Mouse (Mus musculus) common myeloid progenitor, adult 5-6 weeks (primary cell): ENCODE results near the gene Grxcr1. TPM values are rescaled to one million over a fixed set of nuclear protein-coding genes. Genes with fewer than 3 reads are reported as not detected.

Experiments
- ATAC-seq: replicated peaks from 2 replicates; pipeline ENCODE4 v1.8.0; 2016; ENCODE audit warnings: low read depth, mild to moderate bottlenecking, moderate TSS enrichment, inconsistent platforms; ENCODE audit not compliant: poor library complexity, severe bottlenecking
- total RNA-seq: library from RNA; stranded (forward); fragments of 200-1000, 187-1606 nt; gene quantifications from 2 replicates; pipeline ENCODE4 v1.2.3, GENCODE M21; 2017

Grxcr1 gene
- not detected in 2 replicates for total RNA-seq

DNA sequence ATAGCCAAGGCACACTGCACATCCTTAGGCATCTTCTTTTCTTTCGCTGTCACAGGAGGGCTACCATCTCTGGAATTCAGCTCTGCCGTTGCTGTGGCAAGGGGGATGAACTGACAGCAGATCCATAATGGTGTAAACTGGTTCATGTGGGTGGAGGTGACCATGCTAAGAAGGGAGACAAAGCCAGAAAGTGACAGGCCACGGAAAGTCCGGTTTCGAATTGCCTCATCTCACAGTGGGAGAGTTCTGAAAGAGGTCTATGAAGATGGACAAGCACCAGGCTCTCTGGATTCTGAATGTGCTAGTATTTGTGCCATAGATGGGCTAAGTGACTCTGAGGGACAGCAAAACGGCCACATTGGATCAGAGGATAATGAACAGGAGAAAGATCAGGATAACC is at the start of gene Grxcr1:
Gene Grxcr1, plus strand, starts transcription at position 92 of the 400 bp plus-strand sequence.
- ATAC-seq: no peak

DNA sequence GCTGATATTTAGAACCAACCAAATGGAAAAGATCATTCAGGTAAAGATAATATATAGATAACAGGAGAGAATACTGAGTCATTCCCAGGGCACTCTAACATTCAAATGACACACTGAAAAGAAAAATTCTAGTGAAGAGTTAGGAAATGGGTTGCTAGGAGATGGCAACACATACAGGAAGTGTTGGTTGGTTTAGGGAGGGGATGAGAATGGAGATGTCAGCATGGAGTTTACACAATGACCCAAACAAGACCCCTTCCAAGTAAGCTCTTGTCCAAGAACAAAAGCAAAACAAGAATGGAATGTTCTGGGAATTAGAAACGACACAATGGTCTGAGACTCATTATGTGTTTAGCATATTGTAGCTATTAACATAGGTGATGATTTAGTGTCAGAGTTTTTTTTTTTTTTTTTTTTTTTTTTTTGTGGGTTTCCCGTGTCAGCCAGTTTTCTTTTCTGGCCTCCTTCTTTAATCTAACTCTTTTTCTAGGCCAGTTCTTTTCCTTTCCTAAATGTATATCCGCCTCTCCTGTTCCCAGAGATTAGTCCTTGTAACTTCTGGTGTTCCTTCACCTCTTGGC is 49.6 kb upstream of the Grxcr1 start:
- peak; percentile 63; the same call in 1 of the 2 replicates for ATAC-seq

DNA sequence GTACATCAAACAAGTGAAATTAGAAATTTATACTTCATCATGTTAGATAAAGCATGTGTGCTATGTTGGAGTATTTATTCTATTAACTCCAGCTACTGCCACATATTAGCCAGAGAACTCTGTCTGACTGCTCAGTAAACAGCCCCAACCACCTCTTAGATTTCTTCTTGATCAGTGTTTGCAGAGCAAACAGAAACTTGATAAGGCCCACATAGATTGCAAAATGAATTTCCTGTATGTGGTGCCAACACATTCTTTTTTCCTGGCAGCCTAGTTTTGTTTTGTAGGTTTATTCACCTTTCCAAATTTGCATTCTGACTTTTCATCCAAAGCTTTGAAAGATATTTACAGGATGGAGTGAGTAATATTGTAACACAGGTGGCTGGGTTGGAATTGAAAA is 41.2 kb upstream of the Grxcr1 start:
- no peak for ATAC-seq

DNA sequence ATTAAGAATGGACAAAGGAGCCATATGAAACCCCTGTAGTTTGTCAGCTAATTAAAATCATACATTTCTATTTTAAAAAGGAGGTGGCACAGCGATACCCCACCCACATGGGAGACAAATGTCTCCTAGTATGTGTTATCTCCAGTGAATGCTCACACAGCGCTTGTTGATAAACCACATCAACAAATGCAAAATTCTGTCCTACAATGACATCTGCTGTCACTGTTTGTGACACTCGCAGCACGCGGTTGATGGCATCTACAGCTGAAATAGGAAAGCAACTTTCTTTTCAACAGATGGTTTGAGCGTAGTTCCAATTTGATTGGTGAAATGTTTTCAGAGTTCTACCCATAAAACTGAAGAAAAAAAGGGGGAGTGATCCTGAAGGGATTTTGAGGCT is 29.0 kb upstream of the Grxcr1 start:
- 0 out of 2 replicates have a peak, but pooled peaks have one; percentile 50 for ATAC-seq

DNA sequence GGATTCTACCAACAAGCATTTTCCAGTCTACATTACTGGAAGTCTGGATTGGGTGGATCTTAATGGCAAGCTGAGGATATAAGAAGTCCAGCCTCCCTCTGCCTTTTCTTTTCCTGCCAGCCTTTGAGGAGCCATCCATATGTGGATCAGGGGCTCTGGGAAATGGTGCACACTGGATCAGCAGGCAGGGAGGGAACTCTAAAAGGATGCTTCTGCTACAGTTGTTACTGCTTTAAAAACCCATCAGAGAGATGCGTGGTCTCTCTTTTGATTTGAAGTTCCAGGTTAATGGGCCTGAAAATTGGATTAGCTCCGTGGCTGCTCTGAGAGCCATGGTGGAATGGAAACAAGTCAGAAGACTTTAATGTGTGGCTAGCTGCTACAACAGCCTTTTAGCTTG is 27.7 kb upstream of the Grxcr1 start:
- no peak for ATAC-seq

DNA sequence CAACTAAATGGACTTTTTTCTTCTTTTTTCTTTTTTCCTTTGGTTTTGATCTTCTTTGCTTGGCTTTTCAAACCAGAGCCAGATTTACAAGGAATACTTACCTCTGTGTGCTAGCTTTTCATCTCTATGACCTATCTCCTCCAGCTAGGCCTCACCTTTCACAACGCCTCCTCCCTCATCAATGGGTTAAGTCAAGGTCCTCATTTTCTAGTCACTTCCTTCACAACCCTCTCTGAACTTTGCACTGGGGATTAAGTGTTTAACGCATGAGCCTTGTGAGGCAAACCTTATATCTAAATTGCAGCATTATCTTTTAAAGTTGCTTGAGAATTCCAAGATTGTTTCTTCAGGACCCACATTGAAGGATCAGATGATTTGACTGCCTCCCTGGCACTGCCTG is 27.2 kb upstream of the Grxcr1 start:
- no peak for ATAC-seq

DNA sequence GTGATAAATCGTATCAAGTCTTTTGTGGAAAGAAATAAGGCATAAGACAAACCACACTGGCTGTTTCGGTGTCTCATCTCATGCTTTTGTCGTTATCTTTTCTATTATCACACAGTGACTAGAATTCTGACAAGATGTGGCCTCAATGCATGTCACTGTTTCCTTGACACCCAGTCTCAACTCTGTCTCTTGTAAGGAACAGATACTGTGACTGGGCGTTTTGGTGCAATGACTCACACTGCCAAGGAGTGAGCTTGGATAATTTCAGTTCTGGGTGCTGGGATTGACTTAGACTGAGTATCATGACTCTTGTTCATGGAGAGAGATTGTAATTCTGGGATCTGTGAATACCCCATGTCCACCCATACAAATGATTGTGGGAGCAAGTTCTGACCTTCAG is 24.6 kb upstream of the Grxcr1 start:
- ATAC-seq: peak; percentile 51; the same call in 1 of the 2 replicates

DNA sequence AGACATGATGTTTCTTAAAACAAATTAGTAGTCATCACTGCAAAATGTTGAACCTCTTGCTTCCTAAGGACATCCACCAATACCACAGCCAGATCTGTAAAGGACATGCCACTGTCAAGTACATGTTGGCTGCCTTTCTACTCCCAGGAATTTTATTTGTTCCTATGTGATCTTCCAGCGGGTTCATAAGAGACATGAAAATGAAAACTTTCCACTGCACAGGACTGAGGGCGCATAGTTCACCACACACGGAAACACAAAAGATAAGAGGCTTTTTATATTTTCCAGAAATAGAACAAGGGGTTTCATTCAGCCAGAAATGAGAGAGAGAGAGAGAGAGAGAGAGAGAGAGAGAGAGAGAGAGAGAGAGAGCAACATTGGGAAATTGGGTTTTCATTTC is 20.1 kb upstream of the Grxcr1 start:
- peak; percentile 40; the same call in 1 of the 2 replicates for ATAC-seq

DNA sequence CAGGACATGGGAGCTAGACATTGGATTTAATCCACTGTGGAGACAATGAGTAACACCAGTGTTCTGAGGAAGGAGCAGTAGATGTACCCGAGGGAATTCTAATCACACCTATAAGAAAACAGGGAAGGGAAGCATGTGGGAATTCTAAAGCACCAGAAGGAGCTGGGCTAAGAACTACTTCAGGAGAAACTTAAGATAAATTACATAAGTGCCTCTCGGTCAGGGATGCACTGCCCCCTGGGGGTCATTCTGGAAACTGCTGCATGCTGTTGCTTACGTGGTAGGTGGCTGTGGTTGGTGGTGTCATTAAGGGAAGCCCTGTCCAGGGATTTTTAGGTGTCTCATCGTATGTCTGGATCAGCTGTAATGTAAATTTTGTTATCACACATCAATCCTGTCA is 19.0 kb upstream of the Grxcr1 start:
- peak; percentile 97 for ATAC-seq

DNA sequence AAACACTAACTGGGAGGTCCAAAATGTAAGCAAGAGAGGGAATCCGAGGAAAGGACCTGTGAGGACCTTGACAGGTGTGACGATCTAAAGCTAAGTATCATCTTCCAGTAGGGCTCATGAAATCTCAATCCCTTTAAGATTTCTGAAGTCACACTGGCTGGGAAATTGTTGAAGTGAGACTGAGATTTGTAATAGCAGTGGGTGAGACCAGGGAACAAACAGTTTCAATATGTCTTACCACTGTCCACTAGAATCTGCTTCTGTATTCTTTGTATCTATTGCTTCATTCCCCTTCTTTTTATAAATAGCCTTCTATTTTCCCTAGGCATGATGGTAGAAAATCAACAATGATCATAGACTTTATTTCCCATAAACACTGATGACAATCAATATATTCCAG is 10.8 kb upstream of the Grxcr1 start:
- no peak for ATAC-seq

DNA sequence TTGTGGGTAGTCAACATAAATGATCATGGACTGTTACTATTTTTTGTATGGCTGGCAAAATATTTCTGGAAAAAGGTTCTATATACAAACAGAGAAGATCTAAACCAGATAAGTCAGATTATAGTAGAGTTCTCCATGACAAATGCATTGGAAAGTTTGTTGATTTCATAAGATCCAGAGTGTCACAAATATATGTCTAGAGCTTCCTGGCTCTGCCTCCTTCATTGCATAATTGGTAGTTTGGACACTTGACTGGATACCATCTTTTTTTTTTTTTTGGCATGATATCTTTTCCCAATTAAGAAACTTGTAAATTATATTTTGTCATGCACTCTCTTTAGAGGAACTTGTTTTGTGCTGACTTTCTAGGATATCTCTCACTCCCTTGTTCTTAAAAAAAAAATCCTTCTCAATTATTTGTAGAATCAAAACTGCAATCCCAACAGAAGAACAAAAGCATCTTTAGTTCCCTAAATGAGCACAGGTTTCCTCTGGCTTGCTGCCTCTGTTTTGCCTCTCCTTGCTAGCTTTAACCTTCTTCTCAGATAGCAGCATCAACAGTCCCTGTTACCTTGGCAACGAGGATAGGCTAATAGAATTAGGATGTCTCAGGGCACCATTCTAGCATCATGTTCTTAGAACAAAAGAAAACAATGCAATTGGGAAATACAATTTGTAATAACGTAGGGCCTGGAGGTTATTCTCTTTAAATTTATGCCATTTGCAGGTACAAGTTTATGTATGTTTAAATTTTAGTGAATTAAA is 4.8 kb upstream of the Grxcr1 start:
- ATAC-seq: no peak

DNA sequence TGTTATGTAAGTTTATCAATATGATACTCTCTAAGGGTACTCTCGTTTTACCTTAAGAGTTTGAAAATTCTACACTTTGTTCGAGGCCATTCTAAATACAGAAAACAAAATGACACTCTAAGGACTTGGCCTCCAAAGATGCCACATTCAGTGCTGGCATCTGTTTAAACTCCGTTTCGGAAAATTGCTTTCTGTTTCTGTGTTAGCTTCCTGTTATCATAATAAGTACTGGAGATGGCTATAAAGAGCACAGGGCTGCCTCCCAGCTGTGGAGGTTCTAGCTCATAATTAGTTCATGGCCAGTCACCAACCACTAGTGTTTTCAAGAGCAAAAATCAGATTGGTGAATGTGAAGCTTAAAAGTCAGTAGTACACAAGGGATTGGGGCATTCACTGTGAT is 4.2 kb upstream of the Grxcr1 start:
- 0 out of 2 replicates have a peak, but pooled peaks have one; percentile 32 for ATAC-seq

DNA sequence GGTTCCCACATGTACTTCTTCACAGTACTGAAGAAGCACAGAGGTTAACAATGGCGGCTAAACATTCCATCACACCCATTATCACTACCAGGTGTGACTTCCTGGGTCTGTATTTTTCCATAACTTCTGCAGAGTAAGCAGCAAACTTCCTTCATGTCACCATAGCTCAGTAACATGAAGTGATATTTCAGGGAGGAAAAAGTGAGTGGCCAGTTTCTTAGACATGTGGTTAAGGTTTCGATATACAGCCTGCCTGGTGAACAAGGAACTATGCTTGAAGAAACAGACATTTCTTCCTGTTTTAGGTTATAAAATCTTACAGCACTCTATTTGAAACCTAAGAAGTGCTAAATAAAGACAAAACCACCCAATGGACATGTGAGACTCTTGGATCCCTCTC is 1.7 kb downstream of the Grxcr1 start:
- ATAC-seq: peak; percentile 97

DNA sequence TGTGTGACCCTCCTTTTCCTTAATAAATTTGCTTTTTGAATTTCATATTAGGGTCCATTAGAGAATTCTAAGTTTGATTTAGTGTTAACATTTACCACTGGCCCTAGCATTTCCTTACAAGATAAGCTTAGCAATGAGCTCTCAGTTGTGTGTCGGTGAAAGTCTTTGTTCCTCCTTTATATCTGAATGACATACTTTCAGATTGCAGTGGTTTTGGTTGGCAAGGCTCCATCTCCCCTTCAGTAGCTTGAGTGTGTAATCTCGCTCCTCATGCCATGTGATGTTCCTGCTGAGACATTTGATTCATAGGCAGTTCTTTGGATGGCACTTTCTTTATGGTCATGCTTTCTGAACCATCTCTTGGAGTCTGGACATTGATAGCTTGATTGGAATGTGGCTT is 7.4 kb downstream of the Grxcr1 start:
- peak; percentile 98 for ATAC-seq

DNA sequence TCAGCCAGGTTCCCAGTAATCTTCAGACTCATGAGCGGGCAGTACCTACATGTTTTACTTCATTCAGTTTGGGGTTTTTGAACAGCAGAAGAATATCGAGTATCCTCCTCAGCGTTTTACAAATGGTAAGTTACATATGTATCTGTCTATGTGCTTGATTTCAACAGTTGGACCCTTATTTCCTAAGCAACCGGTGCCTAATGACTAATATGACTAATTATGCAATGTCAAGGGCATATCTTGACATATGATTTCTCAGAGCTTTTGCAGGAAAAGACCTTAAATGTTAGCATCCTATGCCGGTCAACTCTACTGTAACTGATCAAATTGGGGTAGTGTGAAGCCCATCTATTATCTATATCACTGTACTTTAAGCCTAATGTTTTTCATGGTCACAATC is 11.7 kb downstream of the Grxcr1 start:
- no peak for ATAC-seq

DNA sequence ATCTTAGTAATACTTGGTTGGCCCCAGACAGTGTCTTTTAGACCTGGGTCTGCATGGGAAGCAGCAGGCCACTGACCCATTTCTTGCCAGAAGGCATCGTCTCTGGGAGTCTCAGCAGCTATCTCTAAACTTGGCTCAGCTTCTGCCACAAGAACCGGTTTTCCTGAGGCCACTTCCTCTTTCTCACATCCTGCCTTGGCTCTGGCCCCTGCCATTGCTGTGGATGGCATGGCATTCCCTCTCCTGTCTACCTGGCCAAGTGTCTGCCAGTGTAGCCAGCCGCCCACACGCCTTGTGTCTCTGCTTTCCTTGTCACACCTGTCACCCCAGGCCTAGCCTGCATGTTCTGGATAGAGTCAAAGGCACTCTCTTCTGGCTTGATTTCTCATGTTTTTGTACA is 17.1 kb downstream of the Grxcr1 start:
- peak; percentile 82 for ATAC-seq

DNA sequence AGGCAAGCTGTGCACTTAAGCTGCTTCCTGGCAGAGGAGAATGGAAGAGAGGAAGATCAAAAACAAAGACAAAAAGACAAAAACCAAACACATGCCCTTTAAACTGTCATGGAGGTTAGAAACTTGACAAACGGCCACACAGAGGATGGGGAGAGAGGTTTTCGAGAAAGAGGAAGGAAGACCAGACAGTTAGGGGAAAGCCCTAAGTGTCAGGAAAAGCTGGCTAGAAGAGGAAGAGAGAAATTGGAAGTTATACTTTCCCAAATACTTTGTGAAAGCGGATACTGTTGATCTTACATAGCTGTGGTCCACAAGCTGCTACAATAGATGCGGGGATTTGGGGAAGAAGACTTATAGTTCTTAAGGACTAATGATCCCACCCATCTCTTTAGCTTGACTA is 17.9 kb downstream of the Grxcr1 start:
- ATAC-seq: peak; percentile 79

DNA sequence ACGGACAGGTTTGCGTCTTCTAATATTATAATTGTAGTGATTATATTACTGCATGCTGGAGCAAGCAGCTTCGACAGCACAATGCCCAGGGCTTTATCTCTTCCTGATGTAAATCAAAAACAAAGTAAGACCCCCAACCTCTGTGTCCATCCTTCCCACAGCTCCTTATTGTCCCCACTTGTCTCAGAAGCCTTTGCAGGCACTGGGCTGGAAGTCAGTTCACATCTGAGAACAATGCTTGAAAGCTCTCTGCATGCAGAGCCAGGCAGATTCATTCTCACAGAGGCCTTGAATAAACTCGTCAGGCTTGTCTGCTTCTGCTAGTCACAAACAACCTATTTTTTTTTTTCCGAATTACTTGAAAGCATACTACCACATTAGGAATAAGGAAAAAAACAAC is 19.5 kb downstream of the Grxcr1 start:
- ATAC-seq: no peak

DNA sequence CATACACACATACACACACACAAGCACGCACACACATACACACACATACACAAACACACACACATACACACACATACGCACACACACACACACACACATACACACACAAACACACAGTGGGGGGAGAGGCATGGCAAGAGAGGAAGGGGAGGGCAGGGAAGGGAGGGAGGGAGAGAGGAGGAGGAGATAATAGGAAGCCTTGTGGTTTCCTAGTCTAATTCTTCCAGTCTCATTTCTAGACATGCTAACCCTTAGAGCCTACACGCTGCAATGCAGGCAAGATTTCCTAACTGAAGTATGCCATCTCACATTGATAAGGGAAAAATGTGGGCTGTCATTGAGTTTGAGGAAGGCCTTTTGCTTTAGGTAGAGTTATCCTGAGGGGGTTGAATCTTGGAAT is 25.9 kb downstream of the Grxcr1 start:
- ATAC-seq: peak; percentile 74

DNA sequence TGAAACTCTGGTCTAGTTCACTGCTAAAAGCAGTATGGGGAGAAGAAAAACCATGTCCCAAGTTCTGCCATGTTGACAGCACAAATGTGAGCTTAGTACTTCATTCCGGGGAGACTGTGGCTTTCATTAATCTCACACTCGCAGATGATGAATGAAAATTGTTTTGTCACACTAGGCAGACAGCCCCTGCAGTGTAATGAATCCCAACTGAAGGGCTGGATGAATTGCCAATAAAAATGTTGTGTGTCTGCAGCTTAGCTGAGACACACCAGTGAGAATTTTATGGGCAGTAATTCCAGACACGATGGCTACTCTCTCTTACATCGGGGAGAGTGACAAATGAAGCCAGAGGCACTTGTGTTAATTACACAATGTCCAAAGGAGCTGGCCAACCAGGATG is 37.1 kb downstream of the Grxcr1 start:
- no peak for ATAC-seq

DNA sequence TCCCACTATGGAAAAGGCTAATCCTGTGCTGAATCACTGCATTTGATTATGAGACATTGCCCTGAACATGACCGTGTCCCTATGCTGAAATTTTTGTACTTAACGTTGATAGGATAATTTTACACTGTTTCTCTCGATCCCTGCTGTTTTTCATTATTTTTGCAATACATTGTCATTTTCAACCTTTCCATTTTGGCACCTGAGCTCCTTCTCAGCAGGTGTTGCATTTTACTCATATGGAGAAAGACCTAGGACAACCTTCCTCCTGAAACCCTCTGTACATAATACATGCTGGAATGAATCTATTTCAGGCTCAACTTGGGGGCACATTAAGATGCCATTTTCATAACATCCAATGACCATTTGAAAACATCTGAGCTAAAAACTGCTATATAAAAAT is 38.7 kb downstream of the Grxcr1 start:
- no peak for ATAC-seq

DNA sequence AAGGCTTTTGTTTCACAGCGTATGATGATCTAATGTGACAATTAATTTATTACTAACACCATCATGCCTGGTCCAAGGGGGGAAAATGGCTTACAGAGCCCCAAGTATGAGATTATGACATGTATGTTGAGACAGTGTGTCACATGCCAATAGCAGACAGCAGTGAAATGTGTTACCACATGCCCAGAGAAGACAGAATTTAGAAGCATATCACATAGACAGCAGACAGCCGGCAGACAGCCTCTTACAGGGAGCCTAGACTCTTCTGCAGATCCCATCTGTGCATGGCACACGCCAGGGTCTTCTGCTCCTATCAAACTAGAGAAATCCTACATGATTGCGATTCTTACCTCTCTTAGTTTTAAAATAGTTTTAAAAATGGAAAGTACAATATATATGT is 40.2 kb downstream of the Grxcr1 start:
- ATAC-seq: no peak
